In the genomic region with DNA sequence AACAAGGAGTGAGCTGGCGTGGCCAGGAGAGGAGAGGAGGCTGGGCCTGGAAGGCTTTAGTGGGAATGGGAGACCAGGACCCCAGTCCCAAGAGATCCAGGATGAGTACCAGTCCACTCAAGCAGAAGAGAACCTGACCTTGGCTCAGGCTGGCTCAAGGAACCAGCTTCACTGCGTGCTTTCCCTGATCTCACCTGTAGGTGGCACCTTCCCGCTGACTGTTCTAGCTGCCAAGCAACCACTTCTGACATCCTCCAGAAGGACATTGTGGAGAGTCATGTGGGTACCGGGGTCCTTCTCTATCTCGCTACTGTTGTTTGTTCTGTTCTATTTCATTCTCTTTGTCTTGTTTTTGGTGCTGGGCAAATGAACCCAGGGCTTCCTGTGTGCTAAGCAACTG, we compare ENCODE assay signal across 8 mouse cellular contexts.
DNase-seq lines count a peak whose midpoint lies in the region; ATAC-seq and TF ChIP-seq lines count a peak whose summit lies in the region.

No protein-coding gene starts in this region.

- H3K79me2 ChIP-seq in C2C12 (ENCODE audit: control insufficient read depth, insufficient read depth): no peaks in the 10 kb centered on the region

- no peaks in the 10 kb centered on the region for H3K9me3 ChIP-seq in hindbrain, embryonic 10.5 days
- H3K9me3 ChIP-seq in hindbrain, embryonic 13.5 days: no peaks in the 10 kb centered on the region
- H3K9me3 ChIP-seq in forebrain, embryonic 14.5 days (replicated peaks; ENCODE audit: control insufficient read depth, low read length): no peaks in the 10 kb centered on the region

- WGBS in hindbrain, embryonic 10.5 days: 19% methylated on average over 5 of the region's 5 CpGs
- 26% methylated on average over 5 of the region's 5 CpGs for WGBS in hindbrain, embryonic 13.5 days
- WGBS in forebrain, embryonic 14.5 days: 15% methylated on average over 5 of the region's 5 CpGs

- H3K9ac ChIP-seq in hindbrain, embryonic 13.5 days: no peak overlapping the region
- no peak overlapping the region for H3K9ac ChIP-seq in forebrain, embryonic 14.5 days (ENCODE audit: low read length)

- no peaks in the 10 kb centered on the region for H3K27me3 ChIP-seq in hindbrain, embryonic 10.5 days (ENCODE audit: insufficient read depth, poor library complexity, severe bottlenecking)
- H3K27me3 ChIP-seq in hindbrain, embryonic 13.5 days: 0 out of 2 replicates have a peak, but pooled peaks cover 3% of the 10 kb centered on the region
- no peaks in the 10 kb centered on the region for H3K27me3 ChIP-seq in C2C12 (ENCODE audit: control insufficient read depth, insufficient read depth, insufficient read length)
- no peaks in the 10 kb centered on the region for H3K27me3 ChIP-seq in forebrain, embryonic 14.5 days (replicated peaks; ENCODE audit: control insufficient read depth, insufficient read depth, low read length)
- H3K27me3 ChIP-seq in testis, adult 2 months (ENCODE audit: control insufficient read depth, insufficient read depth, low read length): no peaks in the 10 kb centered on the region

- peak; percentile 60 for DNase-seq in hindbrain, embryonic 10.5 days (ENCODE audit: low spot score)
- DNase-seq in forebrain, embryonic 14.5 days (ENCODE audit: low spot score): peak; percentile 37
- DNase-seq in kidney, postnatal 25 days: peak; percentile 48 to 70
- DNase-seq in lung, postnatal 36 days: peak; percentile 62

- H3K27ac ChIP-seq in hindbrain, embryonic 10.5 days: no peak overlapping the region
- H3K27ac ChIP-seq in hindbrain, embryonic 13.5 days: no peak overlapping the region
- no peak overlapping the region for H3K27ac ChIP-seq in bone marrow macrophage, adult 2 months (ENCODE audit: insufficient read depth, low read depth, low read length)
- H3K27ac ChIP-seq in forebrain, embryonic 14.5 days (ENCODE audit: low read depth, low read length): no peak overlapping the region
- no peak overlapping the region for H3K27ac ChIP-seq in testis, adult 2 months (ENCODE audit: control insufficient read depth, insufficient read depth, low read depth, low read length)

- H3K4me1 ChIP-seq in hindbrain, embryonic 10.5 days (replicated peaks): 0 out of 2 replicates have a peak, but pooled peaks cover 5% of the 10 kb centered on the region
- peaks cover 10% of the 10 kb centered on the region for H3K4me1 ChIP-seq in hindbrain, embryonic 13.5 days (replicated peaks)
- no peaks in the 10 kb centered on the region for H3K4me1 ChIP-seq in bone marrow macrophage, adult 2 months (ENCODE audit: control insufficient read depth, insufficient read depth, low read length)
- H3K4me1 ChIP-seq in forebrain, embryonic 14.5 days (ENCODE audit: control insufficient read depth, insufficient read depth, low read length): peaks cover 2% of the 10 kb centered on the region; the same call in 1 of the 2 replicates
- no peaks in the 10 kb centered on the region; the same call in 1 of the 2 replicates for H3K4me1 ChIP-seq in testis, adult 2 months (ENCODE audit: control insufficient read depth, insufficient read depth, low read length)

- no peak for TF ChIP-seq POLR2A in bone marrow macrophage, adult 2 months (IDR thresholded peaks at IDR 0.05; ENCODE audit: borderline replicate concordance, low read depth, low read length)
- no peak for TF ChIP-seq POLR2A in testis, adult 2 months (IDR thresholded peaks at IDR 0.05; ENCODE audit: control insufficient read depth, low read depth, low read length)

- no peaks in the 10 kb centered on the region for H3K79me3 ChIP-seq in C2C12 (ENCODE audit: low read depth)

- H3K4me2 ChIP-seq in hindbrain, embryonic 13.5 days: no peak overlapping the region
- H3K4me2 ChIP-seq in forebrain, embryonic 14.5 days (ENCODE audit: low read length): no peak overlapping the region

- TF ChIP-seq CTCF in C2C12 (IDR thresholded peaks at IDR 0.05; ENCODE audit: control insufficient read depth, insufficient read depth, insufficient read length): peak; percentile 73
- TF ChIP-seq CTCF in bone marrow macrophage, adult 2 months (IDR thresholded peaks at IDR 0.05; ENCODE audit: low read depth, low read length): peak; percentile 62
- TF ChIP-seq CTCF in testis, adult 2 months (IDR thresholded peaks at IDR 0.05; ENCODE audit: control insufficient read depth, insufficient read depth, insufficient replicate concordance, low read depth, low read length): peak; percentile 81; the same call in 1 of the 2 replicates

- no peak overlapping the region for H3K4me3 ChIP-seq in hindbrain, embryonic 10.5 days
- H3K4me3 ChIP-seq in hindbrain, embryonic 13.5 days: no peak overlapping the region
- no peak overlapping the region for H3K4me3 ChIP-seq in C2C12 (ENCODE audit: insufficient read depth, poor library complexity, severe bottlenecking)
- no peak overlapping the region for H3K4me3 ChIP-seq in bone marrow macrophage, adult 2 months (ENCODE audit: insufficient read depth, low read length)
- H3K4me3 ChIP-seq in forebrain, embryonic 14.5 days (ENCODE audit: low read depth, low read length): no peak overlapping the region
- H3K4me3 ChIP-seq in testis, adult 2 months (ENCODE audit: control insufficient read depth, low read depth, low read length): no peak overlapping the region

- no peaks in the 10 kb centered on the region for H3K36me3 ChIP-seq in hindbrain, embryonic 10.5 days
- no peaks in the 10 kb centered on the region for H3K36me3 ChIP-seq in hindbrain, embryonic 13.5 days
- no peaks in the 10 kb centered on the region for H3K36me3 ChIP-seq in C2C12 (ENCODE audit: control insufficient read depth, insufficient read depth)
- H3K36me3 ChIP-seq in forebrain, embryonic 14.5 days (ENCODE audit: control insufficient read depth, insufficient read depth, low read length): no peaks in the 10 kb centered on the region
- no peaks in the 10 kb centered on the region for H3K36me3 ChIP-seq in testis, adult 2 months (ENCODE audit: control insufficient read depth, insufficient read depth, low read length)

- ATAC-seq in hindbrain, embryonic 13.5 days (ENCODE audit: low FRiP score): no peak
- peak; percentile 66 for ATAC-seq in forebrain, embryonic 14.5 days

- H3ac ChIP-seq in C2C12 (ENCODE audit: control insufficient read depth, insufficient read length, low read depth): no peak overlapping the region

TF ChIP-seq in C2C12, 6 proteins besides CTCF, POLR2A, EP300 and RAD21:
- TF ChIP-seq MYOD1 (IDR thresholded peaks at IDR 0.05; ENCODE audit: control insufficient read depth, insufficient read length, low read depth) (no peak), MAX (IDR thresholded peaks at IDR 0.05) (no peak), CEBPB (IDR thresholded peaks at IDR 0.05; ENCODE audit: low read depth) (no peak), USF1 (IDR thresholded peaks at IDR 0.05; ENCODE audit: low read depth) (no peak), MYOG (IDR thresholded peaks at IDR 0.05; ENCODE audit: control insufficient read depth, extremely low read depth, insufficient read length) (no peak), FOSL1 (IDR thresholded peaks at IDR 0.05; ENCODE audit: insufficient read depth, low read length, poor library complexity, severe bottlenecking) (no peak)
